Mouse (Mus musculus) liver, embryonic 16.5 days (tissue): Measurements from ENCODE around the gene Tjp2. TPM values are rescaled to one million over a fixed set of nuclear protein-coding genes. Genes with fewer than 3 reads are reported as not detected.
A peak's percentile ranks its signal among the peaks of the same experiment; 100 is the strongest.

ENCODE experiments used
- ATAC-seq: fragments of 200-750 bp; cut with Nextera tagmentation; 2 replicates; pipeline ENCODE4 v1.8.0; 2017; ENCODE audit warnings: low read depth, mild to moderate bottlenecking, moderate number of reproducible peaks, moderate library complexity
- H3K27ac ChIP-seq: fragments of 300-500 bp; sonication (generic); 2 replicates; pipeline ENCODE4 v1.5.1; 2014; ENCODE audit warnings: mild to moderate bottlenecking, low read length
- H3K27me3 ChIP-seq: fragments of 300-500 bp; sonication (generic); 2 replicates; pipeline ENCODE4 v1.6.1; 2014; ENCODE audit warnings: low read depth, low read length, mixed read lengths; ENCODE audit not compliant: control insufficient read depth, insufficient read depth
- H3K36me3 ChIP-seq: fragments of 300-500 bp; sonication (generic); 2 replicates; pipeline ENCODE4 v1.6.1; 2014; ENCODE audit warnings: mild to moderate bottlenecking; ENCODE audit not compliant: control insufficient read depth, insufficient read depth
- H3K4me1 ChIP-seq: fragments of 300-500 bp; sonication (generic); 2 replicates; pipeline ENCODE4 v1.6.1; 2014; ENCODE audit warnings: low read depth, low read length, mixed read lengths; ENCODE audit not compliant: control insufficient read depth
- H3K4me2 ChIP-seq: fragments of 300-500 bp; sonication (generic); 2 replicates; pipeline ENCODE4 v1.6.1; 2014; ENCODE audit warnings: low read depth, low read length, mixed read lengths
- H3K4me3 ChIP-seq: fragments of 300-500 bp; sonication (generic); 2 replicates; pipeline ENCODE4 v1.5.1; 2014; ENCODE audit warnings: low read depth, mild to moderate bottlenecking, low read length
- H3K9ac ChIP-seq: fragments of 300-500 bp; sonication (generic); 2 replicates; pipeline ENCODE4 v1.6.1; 2014; ENCODE audit warnings: low read depth, low read length
- H3K9me3 ChIP-seq: fragments of 300-500 bp; sonication (generic); replicated peaks from 2 replicates; pipeline ENCODE4 v1.6.1; 2016; ENCODE audit warnings: low read length; ENCODE audit not compliant: control insufficient read depth
- WGBS: fragments of 180-500 bp; shearing (Covaris S2); extraction: QIAGEN DNeasy Blood & Tissue Kit; methylation state at CpG from one replicate; pipeline ENCODE4 v1.1.7; 2014; ENCODE audit not compliant: insufficient replicate concordance; 5-methylcytosine and 5-hydroxymethylcytosine counted together
- polyA plus RNA-seq: library from polyadenylated mRNA; unstranded; fragments of >200 nt; fragmentation: Nextera tagmentation; extraction: Ambion mirVana; gene quantifications from 2 replicates; pipeline ENCODE4 v1.2.1, GENCODE M21; 2015

Gene Tjp2
- 5.2 and 6.6 TPM in 2 replicates for polyA plus RNA-seq

DNA sequence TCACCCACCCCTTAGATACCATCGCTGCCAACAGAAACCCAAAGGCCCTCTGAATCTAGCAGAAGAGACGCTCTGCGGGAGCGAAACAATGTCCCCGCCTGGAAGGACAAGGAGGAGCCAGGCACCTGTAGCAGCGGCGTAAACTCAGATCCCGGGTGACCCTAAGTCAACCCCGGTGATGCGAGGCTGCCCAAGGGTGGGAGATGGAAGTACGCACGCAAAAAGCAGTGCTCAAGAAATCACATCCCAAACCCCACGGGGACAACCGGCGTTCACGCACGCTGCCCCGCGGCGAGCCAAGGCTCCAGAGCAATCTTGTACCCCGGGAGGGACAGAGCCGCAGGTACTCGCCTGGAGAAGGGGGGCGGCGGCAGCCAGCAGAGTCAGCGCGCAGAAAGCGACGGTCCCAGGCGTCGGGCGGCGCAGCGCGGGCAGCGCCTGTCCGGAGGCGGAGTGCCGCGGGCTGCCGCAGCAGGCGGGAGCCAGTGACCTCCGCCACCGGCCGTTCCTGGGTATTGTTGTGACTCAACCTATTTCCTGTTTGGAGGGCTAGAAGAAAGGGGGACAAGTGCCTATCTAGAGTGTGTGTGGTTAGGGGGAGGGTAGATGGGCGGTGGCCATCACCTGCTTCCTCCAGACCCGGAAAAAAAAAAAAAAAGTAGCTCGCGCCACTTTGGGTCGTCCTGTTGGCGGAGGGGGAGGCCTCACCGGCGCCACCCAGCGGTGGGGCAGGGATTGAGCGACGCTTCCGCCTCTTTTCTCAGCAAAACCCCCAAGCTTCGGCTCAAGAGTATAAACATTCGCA, at the start of gene Tjp2:
Gene Tjp2 (minus strand): TSS at position 531 of the 805 bp plus-strand sequence.
- H3K4me3 ChIP-seq = peak within 1 kb of the TSS; percentile 63
- peak; percentile 77 for ATAC-seq
- H3K4me1 ChIP-seq = no peaks in the 10 kb centered on the region
- H3K36me3 ChIP-seq = no peaks in the 10 kb centered on the region
- H3K4me2 ChIP-seq = peak within 1 kb of the TSS; percentile 53
- under 1% methylated on average over 59 of the region's 59 CpGs for WGBS
- H3K27ac ChIP-seq = peak within 1 kb of the TSS; percentile 77
- peaks cover 21% of the 10 kb centered on the region for H3K27me3 ChIP-seq
- no peaks in the 10 kb centered on the region for H3K9me3 ChIP-seq
- H3K9ac ChIP-seq = peak within 1 kb of the TSS; percentile 54

DNA sequence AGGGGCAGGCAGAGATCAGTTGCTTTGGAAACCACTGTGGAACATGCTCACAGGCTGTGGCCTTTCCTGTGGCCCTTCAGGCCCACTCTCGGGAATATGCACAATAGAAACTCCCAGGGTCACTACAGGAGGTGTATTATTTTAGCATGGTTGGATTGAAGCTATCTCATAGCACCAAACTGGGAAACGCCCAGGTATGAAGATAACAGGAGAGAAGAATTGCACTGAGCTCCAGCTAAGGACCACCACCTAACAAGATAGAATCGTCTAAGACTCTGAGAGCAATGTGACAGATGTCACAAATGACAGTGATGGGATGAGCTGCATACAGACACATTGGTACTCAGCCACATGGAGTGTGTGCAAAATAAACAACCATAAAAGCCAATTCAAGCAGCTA, 49.5 kb upstream of the Tjp2 start:
- Histone ChIP-seq H3K27ac (peak overlapping the region; percentile 70; the same call in 1 of the 2 replicates), H3K4me1 (peaks cover 34% of the 10 kb centered on the region), H3K4me2 (peak overlapping the region; percentile 38), H3K4me3 (no peak overlapping the region), H3K36me3 (no peaks in the 10 kb centered on the region; the same call in 1 of the 2 replicates), H3K9me3 (no peaks in the 10 kb centered on the region), H3K9ac (peak overlapping the region; percentile 0; the same call in 1 of the 2 replicates), H3K27me3 (no peaks in the 10 kb centered on the region)
- ATAC-seq = peak; percentile 37
- 19% methylated on average over 3 of the region's 3 CpGs for WGBS

DNA sequence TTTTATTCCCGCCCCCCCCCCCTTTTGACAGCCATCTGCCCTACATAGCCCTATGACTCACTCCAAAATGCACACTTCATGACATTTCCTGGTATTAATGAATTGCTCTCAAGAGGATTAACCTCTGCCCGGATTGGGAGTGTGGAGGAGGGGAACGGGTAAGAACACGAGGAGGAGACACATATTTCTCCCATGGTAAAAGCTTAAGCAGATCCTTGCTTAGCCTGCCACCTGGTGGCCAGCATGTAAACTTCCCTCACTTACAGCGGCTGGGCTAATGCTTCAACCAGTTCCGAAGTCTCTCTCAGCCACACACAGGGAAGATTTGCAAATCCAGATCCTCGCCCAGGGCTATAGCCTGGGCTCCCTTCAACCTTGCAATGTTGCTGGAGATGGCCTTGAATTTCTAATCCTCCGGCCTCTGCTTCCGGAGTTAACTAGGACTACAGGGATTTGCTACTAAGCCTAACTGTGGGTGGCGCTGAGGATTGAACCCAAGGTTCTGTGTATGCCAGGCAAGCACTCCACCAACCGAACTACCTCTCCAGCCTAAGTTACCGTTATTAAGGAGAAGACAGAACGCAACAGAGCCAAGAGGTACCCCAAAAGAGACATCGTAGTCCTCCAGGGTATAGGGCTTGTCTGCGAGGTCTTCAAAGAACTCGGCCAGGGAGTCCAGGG, 47.1 kb upstream of the Tjp2 start:
- no peaks in the 10 kb centered on the region; the same call in 1 of the 2 replicates for H3K36me3 ChIP-seq
- no peak overlapping the region for H3K4me3 ChIP-seq
- 0 out of 2 replicates have a peak overlapping the region, but pooled peaks have one; percentile 48 for H3K27ac ChIP-seq
- peaks cover 17% of the 10 kb centered on the region for H3K4me1 ChIP-seq
- peak overlapping the region; percentile 40 for H3K4me2 ChIP-seq
- 46% methylated on average over 16 of the region's 16 CpGs for WGBS
- H3K27me3 ChIP-seq = no peaks in the 10 kb centered on the region
- no peak overlapping the region for H3K9ac ChIP-seq
- peak; percentile 74 for ATAC-seq
- no peaks in the 10 kb centered on the region for H3K9me3 ChIP-seq

DNA sequence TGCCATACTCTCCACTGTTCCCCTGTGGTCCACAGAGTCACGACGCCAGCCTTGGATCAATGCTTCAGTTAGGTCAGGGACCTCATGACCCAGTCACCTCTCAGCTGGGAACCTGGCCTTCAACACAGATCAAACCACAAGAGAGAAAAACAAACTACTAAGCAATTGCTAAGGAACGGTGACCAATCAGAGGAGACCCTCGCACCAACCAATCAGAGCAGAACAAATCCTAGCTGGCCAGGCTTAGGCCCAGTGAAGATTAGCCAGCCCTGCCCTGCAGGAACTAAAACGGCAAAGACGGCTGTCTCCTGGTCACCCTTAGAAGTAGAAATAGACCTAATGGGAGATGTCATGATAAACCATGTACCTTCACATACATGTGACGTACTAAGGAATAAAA, 46.5 kb upstream of the Tjp2 start:
- Histone ChIP-seq H3K9me3 (no peaks in the 10 kb centered on the region), H3K27ac (no peak overlapping the region), H3K4me1 (peaks cover 20% of the 10 kb centered on the region), H3K27me3 (no peaks in the 10 kb centered on the region), H3K9ac (no peak overlapping the region), H3K36me3 (no peaks in the 10 kb centered on the region; the same call in 1 of the 2 replicates), H3K4me2 (peak overlapping the region; percentile 40), H3K4me3 (no peak overlapping the region)
- WGBS = 55% methylated on average over 7 of the region's 7 CpGs
- peak; percentile 84 for ATAC-seq

DNA sequence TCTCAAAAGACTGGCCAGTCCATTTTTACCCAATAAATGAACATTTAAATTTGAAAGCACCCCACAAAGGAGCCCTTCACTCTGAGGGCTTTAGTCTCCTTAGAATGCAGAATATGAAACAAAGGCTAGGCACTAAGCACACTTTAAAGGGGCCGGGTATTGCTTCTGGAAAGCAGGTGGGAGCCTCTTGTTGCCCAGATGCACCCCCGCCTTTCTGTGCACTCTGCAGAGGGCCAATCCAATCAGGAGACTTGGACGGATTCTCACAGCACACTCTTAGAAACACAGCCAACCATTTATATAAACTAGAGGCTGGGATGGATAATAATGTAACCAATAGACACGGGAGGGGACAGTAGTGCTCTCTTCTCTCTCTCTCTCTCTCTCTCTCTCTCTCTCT, 43.7 kb upstream of the Tjp2 start:
- no peak overlapping the region for H3K27ac ChIP-seq
- H3K9ac ChIP-seq = no peak overlapping the region
- no peaks in the 10 kb centered on the region for H3K27me3 ChIP-seq
- 77% methylated on average over 4 of the region's 4 CpGs for WGBS
- H3K4me2 ChIP-seq = no peak overlapping the region
- no peak overlapping the region for H3K4me3 ChIP-seq
- no peaks in the 10 kb centered on the region for H3K9me3 ChIP-seq
- peaks cover 7% of the 10 kb centered on the region; the same call in 1 of the 2 replicates for H3K36me3 ChIP-seq
- H3K4me1 ChIP-seq = peaks cover 3% of the 10 kb centered on the region
- ATAC-seq = no peak

DNA sequence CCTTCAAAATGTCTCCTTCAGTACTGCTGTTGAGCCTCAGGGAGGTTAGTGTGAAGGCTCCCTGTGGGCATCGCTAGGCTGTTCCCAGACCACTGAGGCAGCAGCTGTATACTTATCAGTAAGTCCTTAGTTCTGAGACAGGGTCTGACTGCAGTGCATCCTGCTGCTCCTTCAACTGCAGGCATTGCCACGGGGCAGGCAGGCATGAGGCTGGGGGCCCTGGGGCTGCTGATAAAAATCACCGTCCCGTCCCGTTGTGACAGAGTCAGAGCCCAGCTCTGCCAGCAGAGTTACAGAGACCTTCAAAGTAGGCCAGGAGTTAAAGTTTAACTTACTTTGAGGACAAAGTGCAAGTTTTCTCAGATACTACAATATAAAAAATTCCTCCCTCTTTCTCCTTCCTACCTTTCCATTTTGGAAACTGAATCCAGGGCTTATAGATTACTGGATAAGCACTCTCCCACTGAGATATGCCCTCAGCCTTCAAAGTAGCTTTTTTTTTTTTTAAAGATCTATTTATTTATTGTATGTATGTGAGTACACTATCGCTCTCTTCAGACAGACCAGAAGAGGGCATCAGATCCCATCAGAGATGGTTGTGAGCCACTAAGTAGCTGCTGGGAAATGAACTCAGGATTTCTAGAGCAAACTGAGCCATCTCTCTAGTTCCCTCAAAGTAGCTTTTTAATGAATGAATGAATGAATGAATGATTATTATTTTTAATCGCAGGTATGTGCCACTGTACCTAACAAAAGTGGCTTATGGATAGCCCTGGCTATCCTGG, 41.4 kb upstream of the Tjp2 start:
- Histone ChIP-seq H3K9me3 (no peaks in the 10 kb centered on the region), H3K36me3 (peaks cover 7% of the 10 kb centered on the region; the same call in 1 of the 2 replicates), H3K27ac (peak overlapping the region; percentile 81), H3K4me2 (no peak overlapping the region), H3K4me1 (peaks cover 3% of the 10 kb centered on the region), H3K27me3 (no peaks in the 10 kb centered on the region), H3K9ac (no peak overlapping the region), H3K4me3 (no peak overlapping the region)
- ATAC-seq = peak; percentile 76
- WGBS = 72% methylated on average over 7 of the region's 7 CpGs

DNA sequence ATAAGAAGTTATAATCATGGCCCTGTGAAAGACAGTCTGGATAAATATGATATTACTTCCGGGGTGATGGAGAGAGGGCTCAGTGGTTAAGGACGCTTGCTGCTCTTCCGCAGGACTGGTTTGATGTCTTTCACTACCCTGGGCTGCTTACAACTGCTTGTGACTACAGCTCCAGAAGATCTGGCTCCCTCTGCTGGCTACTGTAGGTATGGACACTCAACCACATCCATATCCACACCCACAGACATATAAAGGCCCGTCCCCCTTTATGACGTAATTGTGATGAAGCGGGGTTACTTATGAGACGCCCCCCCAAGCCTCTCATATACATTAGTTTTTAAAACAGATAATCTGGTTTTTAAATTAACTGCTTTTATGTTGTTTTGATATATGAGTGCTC, 40.2 kb upstream of the Tjp2 start:
- H3K36me3 ChIP-seq = peaks cover 7% of the 10 kb centered on the region; the same call in 1 of the 2 replicates
- no peak overlapping the region for H3K27ac ChIP-seq
- peak; percentile 68 for ATAC-seq

DNA sequence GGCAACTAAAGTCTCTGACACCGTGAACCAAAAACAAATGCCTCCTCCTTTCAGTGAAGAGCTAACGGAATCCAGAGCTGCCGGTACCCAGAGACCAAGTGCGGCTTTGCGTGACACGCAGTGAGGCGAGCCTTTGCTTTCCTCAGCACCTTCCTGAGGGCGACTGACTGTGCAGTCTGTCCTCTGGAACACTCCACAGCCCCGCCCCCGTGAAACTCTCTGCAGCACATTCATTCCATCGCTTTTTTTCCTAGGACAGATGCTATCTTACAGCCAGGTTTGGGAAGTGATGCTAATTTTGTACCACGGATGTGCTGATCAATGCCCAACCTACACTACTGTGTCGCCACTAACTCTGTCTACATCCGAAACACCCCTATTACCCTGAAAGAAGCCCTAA, 37.9 kb upstream of the Tjp2 start:
- Histone ChIP-seq H3K27me3 (no peaks in the 10 kb centered on the region), H3K9me3 (no peaks in the 10 kb centered on the region), H3K4me1 (peaks cover 3% of the 10 kb centered on the region), H3K4me2 (no peak overlapping the region), H3K9ac (no peak overlapping the region), H3K36me3 (peaks cover 7% of the 10 kb centered on the region; the same call in 1 of the 2 replicates), H3K27ac (no peak overlapping the region), H3K4me3 (no peak overlapping the region)
- 90% methylated on average over 14 of the region's 14 CpGs for WGBS
- ATAC-seq = no peak

More for the DNA sequence above, 40.2 kb upstream of the Tjp2 start:
- no peak overlapping the region for H3K4me2 ChIP-seq
- 38% methylated on average over 7 of the region's 7 CpGs for WGBS
- peaks cover 3% of the 10 kb centered on the region for H3K4me1 ChIP-seq
- no peaks in the 10 kb centered on the region for H3K9me3 ChIP-seq
- no peak overlapping the region for H3K4me3 ChIP-seq
- no peak overlapping the region for H3K9ac ChIP-seq
- no peaks in the 10 kb centered on the region for H3K27me3 ChIP-seq
